Comparison of ENCODE assay signal across 7 mouse cellular contexts in the genomic region with DNA sequence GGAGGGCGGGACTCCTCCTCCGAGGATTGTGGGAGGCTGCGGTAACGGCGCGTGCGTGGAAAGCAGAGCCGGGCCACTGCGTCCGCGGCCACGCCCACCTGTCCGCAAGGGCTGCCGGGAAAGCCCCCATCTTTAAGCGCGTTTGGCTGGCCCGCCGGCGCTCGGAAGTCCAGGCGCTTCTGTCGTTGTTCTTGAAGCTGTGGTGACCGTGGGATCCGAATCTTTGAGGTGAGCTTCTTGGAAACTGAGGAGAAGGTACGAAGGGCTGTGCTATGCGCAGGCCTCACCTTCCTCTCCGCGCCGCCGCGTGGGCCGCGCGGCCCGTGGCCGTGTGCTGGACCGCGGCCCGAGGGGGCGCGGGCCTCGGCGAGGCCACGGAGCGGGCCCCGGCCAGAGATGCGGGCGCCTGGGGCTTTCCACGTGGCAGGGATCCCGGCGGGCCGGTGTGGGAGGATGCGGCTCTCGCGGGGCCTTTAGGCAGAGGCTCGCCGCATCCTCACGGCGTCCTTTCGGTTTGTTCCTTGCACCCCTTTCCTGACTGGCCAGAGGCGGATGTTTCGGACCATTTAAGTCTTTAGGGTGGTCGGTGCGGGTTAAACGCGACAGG. TPM values are rescaled to one million over a fixed set of nuclear protein-coding genes. Genes with fewer than 3 reads are reported as not detected.
DNase-seq lines count a peak whose midpoint lies in the region; ATAC-seq lines count a peak whose summit lies in the region.

A gene (plus strand): TSS at position 78 of the 607 bp plus-strand sequence.

- no peaks in the 10 kb centered on the region for H3K27me3 ChIP-seq in limb, embryonic 10.5 days (ENCODE audit: low read depth, poor library complexity, severe bottlenecking)
- no peaks in the 10 kb centered on the region for H3K27me3 ChIP-seq in midbrain, embryonic 13.5 days

- peak within 1 kb of the TSS; percentile 97 for H3K27ac ChIP-seq in limb, embryonic 10.5 days
- H3K27ac ChIP-seq in midbrain, embryonic 13.5 days = peak within 1 kb of the TSS; percentile 90

- peak; percentile 92 for ATAC-seq in granulocyte monocyte progenitor cell, adult 5-6 weeks (replicated peaks; ENCODE audit: poor library complexity, severe bottlenecking)
- ATAC-seq in midbrain, embryonic 13.5 days = peak; percentile 97

- peak; percentile 89 for DNase-seq in adrenal gland, adult 8-10 months
- DNase-seq in embryo, embryonic 9.5 days (ENCODE audit: extremely low spot score) = peak; percentile 89
- DNase-seq in kidney, adult 11 months = peak; percentile 90
- peak; percentile 94 for DNase-seq in limb, embryonic 10.5 days (ENCODE audit: low spot score)
- peak; percentile 87 for DNase-seq in spleen, adult 12 weeks (ENCODE audit: low spot score)

- peak within 1 kb of the TSS; percentile 90 for H3K4me2 ChIP-seq in midbrain, embryonic 13.5 days (replicated peaks)

- peaks cover 13% of the 10 kb centered on the region for H3K4me1 ChIP-seq in limb, embryonic 10.5 days
- peaks cover 34% of the 10 kb centered on the region for H3K4me1 ChIP-seq in midbrain, embryonic 13.5 days (replicated peaks)

- H3K9ac ChIP-seq in midbrain, embryonic 13.5 days (replicated peaks) = peak within 1 kb of the TSS; percentile 99

- under 1% methylated on average over 65 of the region's 66 CpGs for WGBS in limb, embryonic 10.5 days
- under 1% methylated on average over 65 of the region's 66 CpGs for WGBS in midbrain, embryonic 13.5 days

- peaks cover 34% of the 10 kb centered on the region for H3K36me3 ChIP-seq in limb, embryonic 10.5 days
- H3K36me3 ChIP-seq in midbrain, embryonic 13.5 days = 0 out of 2 replicates have a peak, but pooled peaks cover 8% of the 10 kb centered on the region

- H3K4me3 ChIP-seq in limb, embryonic 10.5 days = peak within 1 kb of the TSS; percentile 96
- peak within 1 kb of the TSS; percentile 100 for H3K4me3 ChIP-seq in midbrain, embryonic 13.5 days (replicated peaks)

- H3K9me3 ChIP-seq in limb, embryonic 10.5 days (replicated peaks) = no peaks in the 10 kb centered on the region
- H3K9me3 ChIP-seq in midbrain, embryonic 13.5 days = no peaks in the 10 kb centered on the region

RNA-seq across cellular contexts. Expression of the gene that starts here (rescaled TPM):
- 100 to 1,000 TPM; 149 to 159 (median 152) TPM for total RNA-seq in adrenal gland, adult 8-10 months (2022)
- total RNA-seq in granulocyte monocyte progenitor cell, adult 5-6 weeks (2014; fragmentation: Nextera tagmentation) = 279 TPM in 2 replicates
- total RNA-seq in granulocyte monocyte progenitor cell, adult 5-6 weeks (2017) = 479 and 601 TPM in 2 replicates
- 322 and 347 TPM in 2 replicates for polyA plus RNA-seq in limb, embryonic 10.5 days (2016; fragmentation: Nextera tagmentation; extraction: Ambion mirVana)
- 370 and 407 TPM in 2 replicates for polyA plus RNA-seq in midbrain, embryonic 13.5 days (2015; fragmentation: Nextera tagmentation; extraction: Ambion mirVana)

Comparison
In these comparisons a context has a peak if more than half of its experiments do, and no peak if none do; other contexts are left out.
1. Peak in every context shown above with its lines: DNase-seq, ATAC-seq, H3K4me3 ChIP-seq and H3K27ac ChIP-seq.